Mouse (Mus musculus) neural tube, embryonic 14.5 days (tissue): ENCODE measurements around the gene Eya2. TPM values are rescaled to one million over a fixed set of nuclear protein-coding genes. Genes with fewer than 3 reads are reported as not detected.

Experiments
- ATAC-seq: fragments of 200-750 bp; cut with Nextera tagmentation; 2 replicates; pipeline ENCODE4 v1.8.0; 2017; ENCODE audit warnings: low read depth, mild to moderate bottlenecking, moderate TSS enrichment, moderate library complexity
- H3K27ac ChIP-seq: fragments of 300-500 bp; sonication (generic); 2 replicates; pipeline ENCODE4 v1.5.1; 2014; ENCODE audit warnings: low read depth, mild to moderate bottlenecking, control low read depth, low read length, moderate library complexity, mixed read lengths
- H3K27me3 ChIP-seq: fragments of 300-500 bp; sonication (generic); 2 replicates; pipeline ENCODE4 v1.6.1; 2014; ENCODE audit warnings: low read length; ENCODE audit not compliant: control insufficient read depth, insufficient read depth
- H3K36me3 ChIP-seq: fragments of 300-500 bp; sonication (generic); 2 replicates; pipeline ENCODE4 v1.6.1; 2014; ENCODE audit warnings: low read length, mixed read lengths; ENCODE audit not compliant: control insufficient read depth, insufficient read depth
- H3K4me1 ChIP-seq: fragments of 300-500 bp; sonication (generic); 2 replicates; pipeline ENCODE4 v1.6.1; 2014; ENCODE audit warnings: low read length; ENCODE audit not compliant: control insufficient read depth, insufficient read depth
- H3K4me2 ChIP-seq: fragments of 300-500 bp; sonication (generic); 2 replicates; pipeline ENCODE4 v1.6.1; 2014; ENCODE audit warnings: mild to moderate bottlenecking, low read depth, low read length, control low read depth
- H3K4me3 ChIP-seq: fragments of 300-500 bp; sonication (generic); 2 replicates; pipeline ENCODE4 v1.5.1; 2014; ENCODE audit warnings: low read depth, low read length, control low read depth, mixed read lengths
- H3K9ac ChIP-seq: fragments of 300-500 bp; sonication (generic); replicated peaks from 2 replicates; pipeline ENCODE4 v1.6.1; 2014; ENCODE audit warnings: low read depth, mild to moderate bottlenecking, control low read depth, low read length, mixed read lengths
- H3K9me3 ChIP-seq: fragments of 300-500 bp; sonication (generic); 2 replicates; pipeline ENCODE4 v1.6.1; 2016; ENCODE audit warnings: low read length; ENCODE audit not compliant: control insufficient read depth
- WGBS: fragments of 180-500 bp; shearing (Covaris S2); extraction: QIAGEN DNeasy Blood & Tissue Kit; methylation state at CpG from one replicate; pipeline ENCODE4 v1.1.7; 2014; 5-methylcytosine and 5-hydroxymethylcytosine counted together
- polyA plus RNA-seq: library from polyadenylated mRNA; unstranded; fragments of >200 nt; fragmentation: Nextera tagmentation; extraction: Ambion mirVana; gene quantifications from 2 replicates; pipeline ENCODE4 v1.2.1, GENCODE M21; 2014

Eya2 gene
- polyA plus RNA-seq, 1 experiment from 2014 or later, result 4.7 TPM

DNA sequence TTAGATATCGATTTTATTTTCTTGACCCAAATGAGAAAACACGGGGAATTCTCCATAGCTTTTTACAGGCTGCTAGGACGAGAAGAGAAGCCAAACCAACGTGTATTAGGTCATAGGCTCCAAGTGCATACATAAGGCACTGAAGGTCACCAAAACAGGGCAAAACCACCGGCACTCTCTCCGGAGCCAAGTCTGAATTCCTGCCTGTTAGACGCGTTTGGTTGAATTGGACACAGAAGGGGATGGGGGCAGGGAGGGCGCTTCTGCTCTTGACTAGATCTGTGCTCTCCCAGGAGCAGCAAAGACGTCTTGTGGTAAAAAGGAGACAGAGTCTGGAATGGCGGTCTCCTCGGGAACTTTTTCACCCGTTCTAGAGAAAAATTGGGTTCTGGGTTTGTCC lies 6.1 kb downstream of the Eya2 start:
- Histone ChIP-seq H3K4me1 (peaks cover 4% of the 10 kb centered on the region; the same call in 1 of the 2 replicates), H3K4me2 (no peak overlapping the region), H3K27ac (no peak overlapping the region), H3K36me3 (no peaks in the 10 kb centered on the region), H3K9ac (no peak overlapping the region), H3K9me3 (no peaks in the 10 kb centered on the region), H3K4me3 (no peak overlapping the region), H3K27me3 (no peaks in the 10 kb centered on the region)
- 45% methylated on average over 13 of the region's 13 CpGs for WGBS
- ATAC-seq, result no peak

DNA sequence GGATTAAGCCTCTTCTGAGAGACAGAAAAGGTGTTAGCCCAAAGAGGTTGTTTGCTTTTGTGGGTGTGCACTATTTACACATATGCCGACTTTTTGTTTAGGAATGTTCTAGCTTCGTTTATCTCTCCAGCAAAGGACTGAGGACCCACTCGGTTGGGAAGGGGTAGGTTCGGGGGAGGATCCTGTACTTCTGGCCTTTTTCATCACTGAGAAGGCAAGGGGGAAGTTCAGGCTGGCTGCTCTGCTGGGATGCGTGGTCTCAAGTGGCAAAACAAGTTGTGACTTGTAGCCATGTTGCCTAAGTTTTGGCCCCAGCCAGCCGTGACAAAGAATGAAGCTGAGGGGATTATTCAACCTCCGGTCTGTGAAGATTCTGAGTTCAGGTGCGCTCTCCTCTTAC lies 6.8 kb downstream of the Eya2 start:
- Histone ChIP-seq H3K27me3 (no peaks in the 10 kb centered on the region), H3K4me3 (no peak overlapping the region), H3K9ac (no peak overlapping the region), H3K36me3 (no peaks in the 10 kb centered on the region), H3K9me3 (no peaks in the 10 kb centered on the region), H3K27ac (no peak overlapping the region), H3K4me1 (peaks cover 4% of the 10 kb centered on the region; the same call in 1 of the 2 replicates), H3K4me2 (no peak overlapping the region)
- no peak for ATAC-seq
- 78% methylated on average over 8 of the region's 8 CpGs for WGBS

DNA sequence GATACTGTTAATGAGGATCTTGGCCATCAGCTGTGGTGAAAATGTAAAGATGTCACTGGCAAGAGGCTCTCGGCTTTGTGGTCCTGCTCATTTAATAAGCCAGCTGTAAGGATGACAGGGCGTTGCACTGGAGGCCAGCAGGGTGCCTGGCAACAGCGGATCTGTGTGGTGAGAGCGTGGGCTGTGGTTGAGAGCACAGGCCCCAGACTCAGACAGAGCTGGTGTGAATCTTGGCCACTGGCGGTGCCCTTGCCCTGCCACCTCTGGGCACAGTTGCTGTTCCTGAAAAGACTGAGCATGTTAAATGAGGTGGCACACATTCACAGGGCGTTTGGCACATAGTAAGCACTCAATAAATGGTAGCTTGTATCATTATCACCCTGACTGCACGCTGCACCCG lies 8.9 kb downstream of the Eya2 start:
- no peaks in the 10 kb centered on the region for H3K36me3 ChIP-seq
- H3K27ac ChIP-seq, result no peak overlapping the region
- ATAC-seq, result peak; percentile 61
- H3K9me3 ChIP-seq, result no peaks in the 10 kb centered on the region
- H3K27me3 ChIP-seq, result no peaks in the 10 kb centered on the region
- 27% methylated on average over 8 of the region's 8 CpGs for WGBS
- H3K4me2 ChIP-seq, result no peak overlapping the region
- no peak overlapping the region for H3K4me3 ChIP-seq
- H3K9ac ChIP-seq, result no peak overlapping the region; the same call in 1 of the 2 replicates
- H3K4me1 ChIP-seq, result peaks cover 4% of the 10 kb centered on the region; the same call in 1 of the 2 replicates

DNA sequence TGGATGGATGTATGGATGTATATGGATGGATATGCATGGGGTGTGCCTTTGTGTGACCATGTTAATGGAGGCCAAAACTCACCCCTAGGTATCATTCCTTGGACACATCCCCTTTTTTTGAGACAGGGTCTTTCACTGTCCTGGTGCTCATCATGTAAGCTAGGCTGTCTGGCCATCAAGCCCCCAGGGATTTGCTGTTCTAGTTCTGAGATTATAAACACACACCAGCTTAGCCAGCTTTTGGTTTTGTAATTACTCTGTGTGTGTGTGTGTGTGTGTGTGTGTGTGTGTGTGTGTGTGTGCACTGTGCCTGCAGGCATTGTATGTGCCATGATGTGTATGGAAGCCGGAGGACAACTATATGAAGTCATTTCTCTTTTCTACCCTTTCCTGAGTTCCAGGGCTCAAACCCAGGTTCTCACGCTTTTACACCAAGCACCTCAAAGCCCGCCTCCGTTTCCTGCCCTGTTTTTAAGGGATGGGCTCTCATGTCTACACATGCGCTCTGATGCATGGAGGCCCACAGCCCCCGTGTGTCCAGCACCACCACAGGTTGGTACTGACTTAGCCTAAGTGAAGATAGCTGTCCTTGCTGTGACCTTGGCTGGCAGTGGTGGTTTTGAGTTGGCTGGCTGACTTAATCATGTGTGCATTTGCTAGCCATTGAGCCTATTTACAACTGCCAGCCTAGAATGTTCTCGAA lies 16.9 kb downstream of the Eya2 start:
- WGBS, result 90% methylated on average over 7 of the region's 7 CpGs
- Histone ChIP-seq H3K4me1 (no peaks in the 10 kb centered on the region), H3K4me2 (no peak overlapping the region), H3K4me3 (no peak overlapping the region), H3K9me3 (no peaks in the 10 kb centered on the region), H3K27ac (no peak overlapping the region), H3K27me3 (no peaks in the 10 kb centered on the region), H3K9ac (no peak overlapping the region), H3K36me3 (no peaks in the 10 kb centered on the region)
- ATAC-seq, result no peak

DNA sequence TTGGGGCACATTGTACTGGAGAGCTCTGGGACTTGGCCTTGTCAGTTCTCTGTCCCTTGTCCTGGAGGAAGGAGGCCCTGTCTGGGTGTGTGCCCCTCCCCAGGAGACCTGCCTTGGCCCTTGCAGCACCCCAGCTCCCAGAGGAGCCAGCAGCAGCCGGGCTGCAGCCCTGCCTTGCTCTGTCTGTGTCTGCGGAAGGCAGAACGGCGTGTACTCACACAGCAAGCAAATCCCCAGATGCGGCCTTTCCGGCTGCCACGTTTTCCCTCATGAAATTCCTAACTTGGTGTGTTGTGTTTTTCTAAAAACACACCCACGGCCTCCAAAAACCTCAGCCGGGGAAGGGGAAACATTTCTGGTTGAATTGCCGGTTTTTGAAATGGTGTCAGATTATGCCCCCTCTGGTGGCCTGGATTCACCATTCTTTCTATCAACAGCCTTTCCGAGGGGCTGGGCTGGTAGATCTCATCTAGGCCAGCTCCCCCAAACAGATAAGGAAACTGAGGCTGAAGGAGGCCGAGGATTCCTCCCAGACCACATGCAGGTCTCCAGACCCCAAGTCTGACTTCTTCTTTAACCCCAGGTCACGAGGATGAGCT lies 19.0 kb downstream of the Eya2 start:
- WGBS, result 72% methylated on average over 13 of the region's 13 CpGs

DNA sequence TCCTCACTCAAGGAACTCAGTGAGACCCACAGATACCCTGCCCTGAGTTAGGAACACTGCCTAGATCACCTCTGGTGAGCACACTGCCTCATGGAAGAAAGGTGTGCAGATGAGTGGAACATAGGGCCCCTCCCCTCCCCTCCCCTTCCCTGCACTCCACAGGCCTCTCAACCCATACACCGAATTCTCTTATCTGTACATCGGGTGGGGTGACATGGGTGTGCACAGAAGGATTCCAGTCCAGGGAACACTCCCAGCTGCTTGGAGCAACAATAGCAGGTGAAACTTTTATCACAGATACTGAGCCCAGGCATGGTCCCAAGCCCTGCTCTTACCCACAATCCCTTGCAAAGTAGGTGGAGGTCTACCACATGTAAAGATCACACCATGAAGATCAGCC lies 26.7 kb downstream of the Eya2 start:
- Histone ChIP-seq H3K9ac (no peak overlapping the region), H3K4me2 (no peak overlapping the region), H3K36me3 (no peaks in the 10 kb centered on the region), H3K9me3 (no peaks in the 10 kb centered on the region), H3K27me3 (no peaks in the 10 kb centered on the region), H3K4me3 (no peak overlapping the region), H3K27ac (no peak overlapping the region), H3K4me1 (no peaks in the 10 kb centered on the region)
- ATAC-seq, result no peak
- 97% methylated on average over 2 of the region's 2 CpGs for WGBS

More for the DNA sequence above, 19.0 kb downstream of the Eya2 start:
- ATAC-seq, result no peak
- H3K27me3 ChIP-seq, result no peaks in the 10 kb centered on the region
- no peak overlapping the region for H3K4me3 ChIP-seq
- H3K9me3 ChIP-seq, result no peaks in the 10 kb centered on the region
- no peak overlapping the region for H3K27ac ChIP-seq
- no peak overlapping the region for H3K4me2 ChIP-seq
- H3K9ac ChIP-seq, result no peak overlapping the region
- H3K36me3 ChIP-seq, result no peaks in the 10 kb centered on the region
- H3K4me1 ChIP-seq, result no peaks in the 10 kb centered on the region

DNA sequence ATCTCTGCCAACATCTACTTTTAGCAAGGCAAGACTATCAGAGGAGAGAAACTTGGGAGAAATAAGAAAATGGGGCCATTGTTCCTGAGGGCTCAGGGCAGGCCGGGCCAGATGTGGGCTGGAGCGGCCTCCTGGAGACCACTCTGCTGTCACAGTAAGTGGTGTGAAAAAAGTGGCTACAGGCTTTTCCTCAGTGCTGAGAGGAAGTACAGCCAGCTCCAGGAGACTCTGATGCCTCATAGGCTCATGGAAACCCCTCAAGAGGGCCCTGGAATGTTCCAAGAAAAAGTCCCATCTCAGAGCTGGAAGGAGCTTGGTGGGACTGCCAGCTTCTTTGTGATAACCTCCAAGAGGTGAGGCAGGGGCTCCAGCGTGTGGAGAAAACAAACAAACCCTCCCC lies 27.8 kb downstream of the Eya2 start:
- Histone ChIP-seq H3K27me3 (no peaks in the 10 kb centered on the region), H3K4me1 (no peaks in the 10 kb centered on the region), H3K27ac (no peak overlapping the region), H3K9me3 (no peaks in the 10 kb centered on the region), H3K4me2 (no peak overlapping the region), H3K4me3 (no peak overlapping the region), H3K9ac (no peak overlapping the region), H3K36me3 (no peaks in the 10 kb centered on the region)
- ATAC-seq, result no peak
- WGBS, result 51% methylated on average over 3 of the region's 3 CpGs

DNA sequence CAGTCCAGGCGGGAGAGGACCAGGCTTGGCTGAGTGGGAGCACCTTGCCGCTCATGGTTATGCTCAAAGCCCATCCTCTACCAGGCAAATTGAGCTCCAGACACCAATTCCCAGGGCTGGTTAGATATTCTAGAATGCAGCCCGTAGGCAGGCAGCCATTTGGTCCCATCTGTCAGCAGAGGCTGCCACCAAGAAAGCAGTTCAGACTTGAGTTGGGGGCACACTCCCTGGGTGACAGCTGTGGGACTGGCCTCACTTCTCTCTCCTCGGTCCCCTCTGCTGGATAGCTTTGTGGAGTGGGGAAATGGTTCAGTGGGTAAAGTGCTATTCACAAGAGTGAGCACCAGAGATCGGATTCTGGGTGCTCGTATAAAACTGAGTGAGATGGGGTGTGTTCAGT lies 32.0 kb downstream of the Eya2 start:
- H3K9ac ChIP-seq, result no peak overlapping the region
- no peak overlapping the region for H3K4me2 ChIP-seq
- ATAC-seq, result 0 out of 2 replicates have a peak, but pooled peaks have one; percentile 14
- peaks cover 5% of the 10 kb centered on the region for H3K4me1 ChIP-seq
- no peaks in the 10 kb centered on the region for H3K27me3 ChIP-seq
- WGBS, result 36% methylated on average over 6 of the region's 6 CpGs
- H3K27ac ChIP-seq, result peak overlapping the region; percentile 44
- no peaks in the 10 kb centered on the region for H3K36me3 ChIP-seq
- H3K9me3 ChIP-seq, result no peaks in the 10 kb centered on the region
- no peak overlapping the region for H3K4me3 ChIP-seq

DNA sequence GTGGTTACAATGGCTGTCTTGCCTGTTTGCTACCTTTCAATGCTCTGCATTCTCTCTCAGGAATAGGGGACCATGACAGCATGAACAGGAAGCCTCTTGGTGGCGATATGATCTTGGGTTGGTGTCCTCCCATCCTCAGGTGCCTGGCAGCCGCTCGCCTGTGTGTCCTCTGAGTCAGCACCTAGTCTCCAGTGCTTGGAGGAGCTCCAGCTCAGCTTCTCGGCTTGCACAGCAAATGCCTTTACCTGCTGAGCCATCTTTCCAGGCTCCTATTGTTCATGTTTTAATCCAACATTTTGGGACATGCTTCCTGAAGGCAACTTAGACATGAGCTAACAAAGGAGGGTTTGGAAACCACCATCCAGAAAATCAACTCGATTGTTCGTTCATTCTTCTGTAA lies 33.1 kb downstream of the Eya2 start:
- WGBS, result 75% methylated on average over 6 of the region's 6 CpGs
- H3K4me2 ChIP-seq, result no peak overlapping the region

More for the DNA sequence above, 33.1 kb downstream of the Eya2 start:
- no peak for ATAC-seq
- no peak overlapping the region for H3K9ac ChIP-seq
- no peak overlapping the region for H3K27ac ChIP-seq
- no peaks in the 10 kb centered on the region for H3K27me3 ChIP-seq
- H3K36me3 ChIP-seq, result no peaks in the 10 kb centered on the region
- peaks cover 5% of the 10 kb centered on the region for H3K4me1 ChIP-seq
- no peaks in the 10 kb centered on the region for H3K9me3 ChIP-seq
- H3K4me3 ChIP-seq, result no peak overlapping the region
